ENCODE assay signal across 8 mouse cellular contexts in genomic region chr15:25622867-25623471, GRCm38 (mm10). TPM values are rescaled to one million over a fixed set of nuclear protein-coding genes. Genes with fewer than 3 reads are reported as not detected.
DNase-seq lines count a peak whose midpoint lies in the region; ATAC-seq and TF ChIP-seq lines count a peak whose summit lies in the region.

No protein-coding gene starts in this region.

- H3K4me3 ChIP-seq in forebrain, embryonic 16.5 days (replicated peaks; ENCODE audit: low read length), result peak overlapping the region; percentile 69
- peak overlapping the region; percentile 88 for H3K4me3 ChIP-seq in hindbrain, embryonic 11.5 days (ENCODE audit: low read depth, low read length)
- H3K4me3 ChIP-seq in limb, embryonic 14.5 days (replicated peaks; ENCODE audit: low read length), result peak overlapping the region; percentile 91
- H3K4me3 ChIP-seq in midbrain, embryonic 13.5 days (replicated peaks), result peak overlapping the region; percentile 71

- in situ Hi-C loops in Patski (cut with MboI; ENCODE audit: low pct_unique_long_range_greater_than_20kb), result loop anchor here (10.0 kb wide), 2 partner anchors 138 to 172 kb away; no protein-coding TSS in a partner anchor

- CTCF ChIA-PET in Patski (lab: Charles Lee), result interaction anchor here (0.6 to 2.4 kb wide), 10 partner anchors 16 to 182 kb away, joined by 3 to 9 read pairs (median 3); no protein-coding TSS in a partner anchor

- WGBS in forebrain, embryonic 16.5 days, result under 1% methylated on average over 61 of the region's 61 CpGs
- under 1% methylated on average over 59 of the region's 61 CpGs for WGBS in hindbrain, embryonic 11.5 days
- under 1% methylated on average over 40 of the region's 61 CpGs for WGBS in limb, embryonic 14.5 days
- under 1% methylated on average over 61 of the region's 61 CpGs for WGBS in midbrain, embryonic 13.5 days

- peak; percentile 22 for ATAC-seq in Patski
- peak; percentile 23 for ATAC-seq in forebrain, embryonic 16.5 days
- no peak; the same call in 1 of the 2 replicates for ATAC-seq in hindbrain, embryonic 11.5 days (ENCODE audit: low FRiP score)
- no peak for ATAC-seq in limb, embryonic 14.5 days (ENCODE audit: low FRiP score, low read depth)
- ATAC-seq in midbrain, embryonic 13.5 days, result no peak; the same call in 1 of the 2 replicates

- H3K4me2 ChIP-seq in forebrain, embryonic 16.5 days (ENCODE audit: low read length), result peak overlapping the region; percentile 100
- H3K4me2 ChIP-seq in hindbrain, embryonic 11.5 days (replicated peaks; ENCODE audit: low read depth, low read length), result peak overlapping the region; percentile 87
- H3K4me2 ChIP-seq in limb, embryonic 14.5 days (replicated peaks; ENCODE audit: low read depth, low read length, severe bottlenecking), result peak overlapping the region; percentile 76
- H3K4me2 ChIP-seq in midbrain, embryonic 13.5 days (replicated peaks), result peak overlapping the region; percentile 97

- H3K9ac ChIP-seq in forebrain, embryonic 16.5 days (replicated peaks; ENCODE audit: low read depth, low read length), result peak overlapping the region; percentile 64
- peak overlapping the region; percentile 80 for H3K9ac ChIP-seq in hindbrain, embryonic 11.5 days (ENCODE audit: low read depth, low read length)
- peak overlapping the region; percentile 84 for H3K9ac ChIP-seq in limb, embryonic 14.5 days (ENCODE audit: low read depth, low read length, severe bottlenecking)
- peak overlapping the region; percentile 77 for H3K9ac ChIP-seq in midbrain, embryonic 13.5 days (replicated peaks)

- POLR2A ChIA-PET in Patski (lab: Charles Lee), result interaction anchor here (1.3 to 1.7 kb wide), 2 partner anchors 13 to 45 kb away, joined by 4 to 5 read pairs; no protein-coding TSS in a partner anchor

- TF ChIP-seq CTCF in Patski (IDR thresholded peaks at IDR 0.05), result no peak

- peaks cover 10% of the 10 kb centered on the region for H3K4me1 ChIP-seq in forebrain, embryonic 16.5 days (replicated peaks; ENCODE audit: control insufficient read depth, insufficient read depth, low read length)
- H3K4me1 ChIP-seq in hindbrain, embryonic 11.5 days (replicated peaks; ENCODE audit: control insufficient read depth, insufficient read depth, low read length), result 0 out of 2 replicates have a peak, but pooled peaks cover 2% of the 10 kb centered on the region
- peaks cover 34% of the 10 kb centered on the region for H3K4me1 ChIP-seq in limb, embryonic 14.5 days (ENCODE audit: control insufficient read depth, insufficient read depth, low read length)
- H3K4me1 ChIP-seq in midbrain, embryonic 13.5 days (replicated peaks), result peaks cover 19% of the 10 kb centered on the region

- no peaks in the 10 kb centered on the region for H3K36me3 ChIP-seq in forebrain, embryonic 16.5 days (ENCODE audit: control insufficient read depth, insufficient read depth)
- no peaks in the 10 kb centered on the region for H3K36me3 ChIP-seq in hindbrain, embryonic 11.5 days (ENCODE audit: control insufficient read depth, insufficient read depth, low read length)
- H3K36me3 ChIP-seq in limb, embryonic 14.5 days (ENCODE audit: control insufficient read depth, insufficient read depth, low read length), result no peaks in the 10 kb centered on the region
- H3K36me3 ChIP-seq in midbrain, embryonic 13.5 days, result no peaks in the 10 kb centered on the region

- no peak overlapping the region for H3K27ac ChIP-seq in forebrain, embryonic 16.5 days (ENCODE audit: low read length)
- peak overlapping the region; percentile 75; the same call in 1 of the 2 replicates for H3K27ac ChIP-seq in hindbrain, embryonic 11.5 days (ENCODE audit: low read depth, low read length)
- H3K27ac ChIP-seq in limb, embryonic 14.5 days (replicated peaks; ENCODE audit: low read depth, low read length), result peak overlapping the region; percentile 87
- H3K27ac ChIP-seq in midbrain, embryonic 13.5 days, result peak overlapping the region; percentile 64

- DNase-seq in Patski (ENCODE audit: low read depth, low spot score), result no peak
- DNase-seq in cerebellum, adult 11 months, result peak; percentile 34
- DNase-seq in hindbrain, embryonic 11.5 days (ENCODE audit: low spot score), result peak; percentile 66
- DNase-seq in limb, embryonic 14.5 days (ENCODE audit: low spot score), result no peak
- peak; percentile 55 for DNase-seq in testis, postnatal 14 days (ENCODE audit: low spot score)
- DNase-seq in frontal cortex, postnatal 25 days (ENCODE audit: low spot score in 2 of 2), result no peak

- H3K9me3 ChIP-seq in forebrain, embryonic 16.5 days (ENCODE audit: control insufficient read depth, low read length), result no peaks in the 10 kb centered on the region
- H3K9me3 ChIP-seq in hindbrain, embryonic 11.5 days (ENCODE audit: control insufficient read depth, low read length), result no peaks in the 10 kb centered on the region
- no peaks in the 10 kb centered on the region for H3K9me3 ChIP-seq in limb, embryonic 14.5 days (ENCODE audit: control insufficient read depth, low read length)
- no peaks in the 10 kb centered on the region for H3K9me3 ChIP-seq in midbrain, embryonic 13.5 days

- no peaks in the 10 kb centered on the region for H3K27me3 ChIP-seq in Patski
- peaks cover 38% of the 10 kb centered on the region for H3K27me3 ChIP-seq in forebrain, embryonic 16.5 days (replicated peaks; ENCODE audit: control insufficient read depth, insufficient read depth, low read length)
- H3K27me3 ChIP-seq in hindbrain, embryonic 11.5 days (ENCODE audit: control insufficient read depth, insufficient read depth, low read length), result no peaks in the 10 kb centered on the region
- no peaks in the 10 kb centered on the region for H3K27me3 ChIP-seq in limb, embryonic 14.5 days (ENCODE audit: control insufficient read depth, insufficient read depth, low read length)
- peaks cover 20% of the 10 kb centered on the region for H3K27me3 ChIP-seq in midbrain, embryonic 13.5 days

- no peak for TF ChIP-seq POLR2A in limb, embryonic 14.5 days (IDR thresholded peaks at IDR 0.05; ENCODE audit: borderline replicate concordance, extremely low read depth, insufficient read depth, insufficient read length)

RNA-seq across cellular contexts. Expression of gene Myo10, which starts 0.6 kb away (rescaled TPM):
- 30.3 TPM for polyA plus RNA-seq in Patski (2021)
- polyA plus RNA-seq in forebrain, embryonic 16.5 days (2015; fragmentation: Nextera tagmentation; extraction: Ambion mirVana), result 38.4 and 44.8 TPM in 2 replicates
- 39.1 and 45.2 TPM in 2 replicates for polyA plus RNA-seq in hindbrain, embryonic 11.5 days (2014; fragmentation: Nextera tagmentation; extraction: Ambion mirVana)
- 25.5 and 26.9 TPM in 2 replicates for polyA plus RNA-seq in limb, embryonic 14.5 days (2012; rRNA removed)
- polyA plus RNA-seq in limb, embryonic 14.5 days (2014; fragmentation: Nextera tagmentation; extraction: Ambion mirVana), result 28.8 and 34.2 TPM in 2 replicates
- 42.9 and 43.5 TPM in 2 replicates for polyA plus RNA-seq in midbrain, embryonic 13.5 days (2015; fragmentation: Nextera tagmentation; extraction: Ambion mirVana)

Comparison
In these comparisons a context has a peak if more than half of its experiments do, and no peak if none do; other contexts are left out.
1. ATAC-seq: peak in Patski (single experiment) and forebrain, embryonic 16.5 days (single experiment); none in hindbrain, embryonic 11.5 days (single experiment), limb, embryonic 14.5 days (single experiment) and midbrain, embryonic 13.5 days (single experiment).
2. DNase-seq: peak in cerebellum, adult 11 months (single experiment), hindbrain, embryonic 11.5 days (single experiment) and testis, postnatal 14 days (single experiment); none in Patski (single experiment), limb, embryonic 14.5 days (single experiment) and frontal cortex, postnatal 25 days (0 of 2).
3. Peak in every context shown above with its lines, with median percentiles within 50 percentile points of each other: H3K4me2 ChIP-seq, H3K4me3 ChIP-seq and H3K9ac ChIP-seq.